Mouse (Mus musculus) cortical plate, adult 2 months (tissue): ENCODE measurements at regions not wholly inside any gene's neighbourhood (a gene's known extent, or its start where the extent isn't known, plus 50 kb on each side); places are given as distances from the start of the nearest gene placed in this dataset.

ENCODE experiments used
- H3K27ac ChIP-seq: fragments of 200-500 bp; 2 replicates; pipeline ENCODE4 v1.5.1; 2012; ENCODE audit warnings: low read length, control low read depth, inconsistent platforms; ENCODE audit not compliant: insufficient read depth
- H3K4me1 ChIP-seq: fragments of 200-500 bp; 2 replicates; pipeline ENCODE4 v1.6.1; 2011; ENCODE audit warnings: low read length; ENCODE audit not compliant: control insufficient read depth, insufficient read depth
- H3K4me3 ChIP-seq: fragments of 200-500 bp; 2 replicates; pipeline ENCODE4 v1.5.1; 2011; ENCODE audit warnings: mild to moderate bottlenecking, low read length, control low read depth; ENCODE audit not compliant: insufficient read depth
- CTCF ChIP-seq: fragments of 200-500 bp; IDR thresholded peaks from 2 replicates; pipeline ENCODE4 v1.5.1; 2011; ENCODE audit warnings: mild to moderate bottlenecking, control low read depth, low read length; ENCODE audit not compliant: insufficient read depth; ENCODE audit errors: extremely low read depth
- POLR2A ChIP-seq: fragments of 200-500 bp; IDR thresholded peaks from 2 replicates; pipeline ENCODE4 v1.6.1; 2011; ENCODE audit warnings: mild to moderate bottlenecking, low read length, control low read depth; ENCODE audit not compliant: insufficient read depth; ENCODE audit errors: extremely low read depth

GRCm38 (mm10) chr10:9312326-9312725 lies 362.7 kb downstream of the Samd5 start:
- Histone ChIP-seq H3K27ac (no peak overlapping the region), H3K4me3 (no peak overlapping the region), H3K4me1 (no peaks in the 10 kb centered on the region)
- TF ChIP-seq POLR2A (no peak), CTCF (no peak)

- Histone ChIP-seq H3K27ac (no peak overlapping the region), H3K4me3 (no peak overlapping the region), H3K4me1 (no peaks in the 10 kb centered on the region)
- TF ChIP-seq CTCF = no peak
- TF ChIP-seq POLR2A = no peak
These were observed 364.7 kb downstream of the Samd5 start for GRCm38 (mm10) chr10:9310346-9310745.

- peaks cover 1% of the 10 kb centered on the region; the same call in 1 of the 2 replicates for H3K4me1 ChIP-seq
- H3K27ac ChIP-seq = no peak overlapping the region
- TF ChIP-seq POLR2A (no peak), CTCF (no peak)
- H3K4me3 ChIP-seq = no peak overlapping the region
These were observed 379.0 kb downstream of the Samd5 start for GRCm38 (mm10) chr10:9296055-9296454.

- no peak for TF ChIP-seq POLR2A
- TF ChIP-seq CTCF = no peak
- Histone ChIP-seq H3K4me1 (peaks cover 1% of the 10 kb centered on the region; the same call in 1 of the 2 replicates), H3K27ac (no peak overlapping the region), H3K4me3 (no peak overlapping the region)
These were observed 379.7 kb downstream of the Samd5 start for GRCm38 (mm10) chr10:9295269-9295668.

- H3K4me3 ChIP-seq = no peak overlapping the region
- TF ChIP-seq POLR2A = no peak
- no peak for TF ChIP-seq CTCF
- H3K4me1 ChIP-seq = peaks cover 1% of the 10 kb centered on the region; the same call in 1 of the 2 replicates
- no peak overlapping the region for H3K27ac ChIP-seq
These were observed 380.4 kb downstream of the Samd5 start for GRCm38 (mm10) chr10:9294620-9295019.

GRCm38 (mm10) chr10:9291456-9292146 lies 383.4 kb downstream of the Samd5 start:
- no peak for TF ChIP-seq CTCF
- Histone ChIP-seq H3K4me1 (peaks cover 1% of the 10 kb centered on the region; the same call in 1 of the 2 replicates), H3K27ac (no peak overlapping the region), H3K4me3 (no peak overlapping the region)

- H3K4me3 ChIP-seq = no peak overlapping the region
- H3K4me1 ChIP-seq = no peaks in the 10 kb centered on the region
- TF ChIP-seq POLR2A (no peak), CTCF (no peak)
- no peak overlapping the region for H3K27ac ChIP-seq
These were observed 387.1 kb upstream of the Sash1 start for GRCm38 (mm10) chr10:9272940-9273339.

GRCm38 (mm10) chr10:9272243-9272642 lies 386.4 kb upstream of the Sash1 start:
- H3K4me3 ChIP-seq = no peak overlapping the region
- TF ChIP-seq CTCF = no peak
- TF ChIP-seq POLR2A = no peak
- no peak overlapping the region for H3K27ac ChIP-seq
- H3K4me1 ChIP-seq = no peaks in the 10 kb centered on the region

GRCm38 (mm10) chr10:9265528-9265927 lies 379.7 kb upstream of the Sash1 start:
- Histone ChIP-seq H3K4me3 (no peak overlapping the region), H3K27ac (no peak overlapping the region), H3K4me1 (no peaks in the 10 kb centered on the region)
- TF ChIP-seq CTCF (no peak), POLR2A (no peak)

GRCm38 (mm10) chr10:9264309-9265000 lies 378.6 kb upstream of the Sash1 start:
- Histone ChIP-seq H3K27ac (no peak overlapping the region), H3K4me3 (no peak overlapping the region), H3K4me1 (no peaks in the 10 kb centered on the region)
- TF ChIP-seq CTCF (no peak), POLR2A (no peak)
